Mouse (Mus musculus): Measurements from ENCODE around the gene Asb10.
"Not testable (repeated sequence)": the region's sequence is repeated elsewhere in the genome, so short reads cannot be mapped to it uniquely, and the experiment has no call there.

The Asb10 gene

GRCm38 (mm10) chr5:24540387-24541143, at the start of gene Asb10:
Asb10 (minus strand) TSS chr5:24540978.
- peak in 1 of 2 experiments; percentile 57 for DNase-seq (ENCODE audit: low spot score in 2 of 2)

GRCm38 (mm10) chr5:24589511-24590500, 49.0 kb upstream of the Asb10 start:
- DNase-seq (ENCODE audit: low spot score in 2 of 2), result no peak

- DNase-seq (ENCODE audit: low spot score in 2 of 2), result peak in 1 of 2 experiments; percentile 65
Observed at GRCm38 (mm10) chr5:24587200-24587577, 46.4 kb upstream of the Asb10 start.

GRCm38 (mm10) chr5:24586547-24587199, 45.9 kb upstream of the Asb10 start, which contains the start of gene Chpf2:
Chpf2 (plus strand) TSS chr5:24586741.
- peak in 1 of 2 experiments; percentile 78 for DNase-seq (ENCODE audit: low spot score in 2 of 2)

- DNase-seq (ENCODE audit: low spot score in 2 of 2), result peak in 1 of 2 experiments; percentile 25
Observed at GRCm38 (mm10) chr5:24586106-24586505, 45.3 kb upstream of the Asb10 start.

- DNase-seq (ENCODE audit: low spot score in 2 of 2), result no peak
Observed at GRCm38 (mm10) chr5:24578109-24578963, 37.6 kb upstream of the Asb10 start.

GRCm38 (mm10) chr5:24577183-24577929, 36.6 kb upstream of the Asb10 start, which contains the start of gene Abcf2:
Abcf2 (minus strand) TSS chr5:24577467.
- DNase-seq (ENCODE audit: low spot score in 2 of 2), result peak; percentile 99 to 100

- DNase-seq (ENCODE audit: low spot score in 2 of 2), result no peak
Observed at GRCm38 (mm10) chr5:24576801-24577182, 36.0 kb upstream of the Asb10 start.

- DNase-seq (ENCODE audit: low spot score in 2 of 2), result no peak
Observed at GRCm38 (mm10) chr5:24575948-24576347, 35.2 kb upstream of the Asb10 start.

GRCm38 (mm10) chr5:24556709-24557108, 15.9 kb upstream of the Asb10 start, which contains the start of gene 4931409K22Rik:
4931409K22Rik (minus strand) TSS chr5:24556809.
- no peak for DNase-seq (ENCODE audit: low spot score in 2 of 2)

GRCm38 (mm10) chr5:24555335-24555734, 14.6 kb upstream of the Asb10 start:
- DNase-seq (ENCODE audit: low spot score in 2 of 2), result not testable (repeated sequence)

- no peak for DNase-seq (ENCODE audit: low spot score in 2 of 2)
Observed at GRCm38 (mm10) chr5:24553621-24554244, 13.0 kb upstream of the Asb10 start.

- DNase-seq (ENCODE audit: low spot score in 2 of 2), result no peak
Observed at GRCm38 (mm10) chr5:24551317-24551688, 10.5 kb upstream of the Asb10 start.

GRCm38 (mm10) chr5:24550598-24551316, 10.0 kb upstream of the Asb10 start:
- DNase-seq (ENCODE audit: low spot score in 2 of 2), result peak in 1 of 2 experiments; percentile 49

GRCm38 (mm10) chr5:24542643-24543042, 1.9 kb upstream of the Asb10 start:
- no peak for DNase-seq (ENCODE audit: low spot score in 2 of 2)

- no peak for DNase-seq (ENCODE audit: low spot score in 2 of 2)
Observed at GRCm38 (mm10) chr5:24541144-24541569, 379 bp upstream of the Asb10 start.

- no peak for DNase-seq (ENCODE audit: low spot score in 2 of 2)
Observed at GRCm38 (mm10) chr5:24539571-24540296, 1.0 kb downstream of the Asb10 start.

- DNase-seq (ENCODE audit: low spot score in 2 of 2), result no peak
Observed at GRCm38 (mm10) chr5:24537618-24538017, 3.2 kb downstream of the Asb10 start.
